Mouse (Mus musculus): ENCODE measurements around the gene Gpr68.

Gpr68 gene

DNA sequence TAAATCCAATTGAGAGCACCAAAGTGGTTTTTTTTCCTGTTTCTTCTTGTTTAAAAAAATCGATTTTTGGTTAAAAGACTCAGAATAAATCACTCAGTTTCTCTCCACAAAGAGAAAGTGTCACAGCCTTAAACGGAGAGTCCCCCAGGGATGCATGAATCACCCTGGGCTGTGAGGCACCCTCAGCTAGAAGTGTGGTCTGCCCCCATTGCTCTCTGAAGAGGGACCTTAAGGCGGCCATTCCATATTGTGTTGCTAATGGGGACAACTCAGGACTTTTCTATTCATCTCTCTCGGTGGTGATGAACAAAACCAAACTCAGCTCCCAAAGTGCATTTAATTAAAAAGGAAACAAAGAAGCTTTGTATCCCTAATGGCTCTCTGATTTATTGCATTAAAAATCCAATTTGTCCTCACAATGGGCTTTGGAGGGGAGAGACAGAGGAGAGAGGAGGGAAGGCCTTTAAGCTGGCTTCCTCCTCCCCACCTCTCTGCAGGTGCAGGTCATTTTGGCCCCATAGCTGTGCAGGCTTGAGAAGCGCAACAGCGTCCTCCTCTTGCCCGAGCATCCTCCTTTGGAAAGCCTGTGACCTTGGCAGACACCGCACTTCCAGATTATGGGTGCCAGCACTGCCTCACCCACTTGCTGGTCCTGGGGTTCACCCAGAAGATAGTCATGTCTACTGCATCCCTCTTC lies 76.2 kb downstream of the Gpr68 start:
- DNase-seq (ENCODE audit: inconsistent ontology term), result peak; percentile 82

- peak; percentile 19 for DNase-seq (ENCODE audit: inconsistent ontology term)
Measured at GRCm38 (mm10) chr12:100831021-100831420, 77.0 kb downstream of the Gpr68 start.

Data from Muller cell, postnatal 12 days (primary cell).